Mouse (Mus musculus) embryo, embryonic 11 days (tissue): ENCODE results near the gene Erp29.
A peak's percentile ranks its signal among the peaks of the same experiment; 100 is the strongest.

Experiments used
- DNase-seq: peaks from one replicate; pipeline ENCODE4 v3.0.0-alpha.2; 2015

Erp29 gene

GRCm38 (mm10) chr5:121386120-121386909 lies 66.0 kb downstream of the Erp29 start:
- no peak for DNase-seq

- peak; percentile 97 for DNase-seq
These were observed 66.7 kb downstream of the Erp29 start, which contains the start of gene Trafd1 for GRCm38 (mm10) chr5:121385461-121386119. Gene Trafd1 (minus strand): TSS chr5:121385632.

- peak; percentile 63 for DNase-seq
These were observed 67.4 kb downstream of the Erp29 start for GRCm38 (mm10) chr5:121384757-121385460.

- DNase-seq, result no peak
These were observed 68.2 kb downstream of the Erp29 start for GRCm38 (mm10) chr5:121383857-121384756.

DNA sequence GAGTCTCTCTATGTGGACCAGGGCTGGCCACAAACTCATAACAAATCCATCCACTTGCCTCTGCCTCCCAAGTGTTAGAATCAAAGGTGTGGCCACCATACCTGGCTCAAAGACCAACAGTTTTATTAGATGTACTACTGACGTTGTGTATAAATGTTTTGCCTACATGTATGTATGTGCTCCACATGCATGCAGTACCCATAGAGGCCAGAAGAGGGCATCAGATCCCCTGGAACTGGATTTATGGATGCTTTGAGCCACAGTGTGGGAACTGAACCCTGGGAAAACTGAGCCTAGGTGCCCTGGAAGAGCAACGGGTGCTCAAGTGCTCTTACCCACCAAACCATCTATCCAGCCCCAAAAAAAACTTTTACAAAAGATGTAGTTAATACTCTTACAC lies 71.6 kb downstream of the Erp29 start:
- DNase-seq, result no peak

- no peak for DNase-seq
These were observed 73.5 kb downstream of the Erp29 start for GRCm38 (mm10) chr5:121378678-121379256.
